Mouse (Mus musculus) cerebellum, postnatal 14 days (tissue): Measurements from ENCODE around the gene Xdh.
"Not testable (repeated sequence)": the region's sequence is repeated elsewhere in the genome, so short reads cannot be mapped to it uniquely, and the experiment has no call there.

Source experiments
- DNase-seq, 2 experiments: peaks; one replicate each; pipeline ENCODE4 v3.0.0; 2021; ENCODE audit warnings: mixed read lengths in 2 of 2

The Xdh gene

DNA sequence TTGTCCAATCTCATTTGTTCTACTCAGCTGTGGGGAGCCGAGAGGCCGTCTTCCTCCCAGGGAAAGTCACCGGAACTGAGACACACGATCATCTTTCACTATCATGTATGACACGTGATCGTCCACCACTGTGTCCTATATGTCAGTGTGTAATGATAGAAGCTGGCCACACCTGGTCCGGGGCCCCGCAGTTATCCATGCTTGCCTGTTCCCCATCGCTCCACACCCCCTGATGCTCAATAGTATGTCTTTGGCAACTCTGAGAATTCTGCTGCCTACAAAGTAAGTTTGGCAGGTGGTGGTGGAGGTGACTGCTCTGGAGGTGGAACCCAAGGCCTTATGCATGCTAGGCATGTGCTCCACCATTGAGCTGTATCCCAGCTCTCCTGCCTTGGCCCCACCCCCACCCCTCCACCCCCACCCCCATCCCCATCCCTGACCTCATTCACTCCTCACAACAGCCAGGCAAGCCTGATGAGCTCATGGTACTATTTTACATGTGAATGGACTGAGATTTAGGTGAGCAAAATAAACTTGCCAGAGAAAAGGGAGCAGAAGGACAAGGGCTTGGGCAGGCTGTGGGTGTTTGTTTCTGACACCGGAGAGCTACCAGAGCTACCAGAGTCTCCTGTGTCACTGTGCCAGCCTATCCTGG is 70.6 kb downstream of the Xdh start:
- DNase-seq = no peak

DNA sequence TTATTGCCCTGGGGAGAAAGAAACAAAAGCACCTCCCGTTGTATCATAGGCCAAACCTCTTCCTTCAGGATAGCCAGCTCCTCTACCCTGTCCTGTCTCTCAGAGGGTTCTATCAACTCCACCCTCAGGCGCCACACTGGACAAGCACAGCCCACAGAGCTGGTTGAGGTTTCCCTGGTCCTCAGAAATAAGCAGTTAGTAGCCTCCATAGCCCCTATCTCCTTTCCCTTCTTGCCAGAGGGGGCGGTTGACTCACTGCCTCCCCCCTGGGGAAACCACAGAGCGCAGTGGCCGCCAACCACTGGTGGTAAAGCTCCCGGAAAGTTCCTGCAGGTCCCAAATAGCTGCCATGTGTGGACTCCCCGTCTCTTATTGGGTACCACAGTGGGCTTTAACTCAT is 74.3 kb downstream of the Xdh start:
- DNase-seq = no peak

DNA sequence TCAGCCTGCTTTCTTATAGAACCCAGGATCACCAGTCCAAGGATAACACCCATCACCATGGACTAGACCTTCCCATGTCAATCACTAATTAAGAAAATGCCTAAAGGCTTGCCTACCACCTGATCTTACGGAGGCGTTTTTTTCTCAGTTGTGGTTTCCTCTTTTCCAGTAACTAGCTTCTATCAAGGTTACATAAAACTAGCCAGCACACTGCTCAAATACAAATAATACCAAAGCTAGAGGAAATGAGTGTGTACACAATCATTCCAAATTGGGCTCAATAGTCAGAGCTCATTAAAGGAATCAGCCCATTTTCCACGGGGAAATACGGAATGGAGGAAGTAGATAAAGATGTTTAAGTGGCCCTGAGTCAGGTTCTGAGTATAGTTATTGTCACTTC is 74.7 kb downstream of the Xdh start:
- no peak for DNase-seq

DNA sequence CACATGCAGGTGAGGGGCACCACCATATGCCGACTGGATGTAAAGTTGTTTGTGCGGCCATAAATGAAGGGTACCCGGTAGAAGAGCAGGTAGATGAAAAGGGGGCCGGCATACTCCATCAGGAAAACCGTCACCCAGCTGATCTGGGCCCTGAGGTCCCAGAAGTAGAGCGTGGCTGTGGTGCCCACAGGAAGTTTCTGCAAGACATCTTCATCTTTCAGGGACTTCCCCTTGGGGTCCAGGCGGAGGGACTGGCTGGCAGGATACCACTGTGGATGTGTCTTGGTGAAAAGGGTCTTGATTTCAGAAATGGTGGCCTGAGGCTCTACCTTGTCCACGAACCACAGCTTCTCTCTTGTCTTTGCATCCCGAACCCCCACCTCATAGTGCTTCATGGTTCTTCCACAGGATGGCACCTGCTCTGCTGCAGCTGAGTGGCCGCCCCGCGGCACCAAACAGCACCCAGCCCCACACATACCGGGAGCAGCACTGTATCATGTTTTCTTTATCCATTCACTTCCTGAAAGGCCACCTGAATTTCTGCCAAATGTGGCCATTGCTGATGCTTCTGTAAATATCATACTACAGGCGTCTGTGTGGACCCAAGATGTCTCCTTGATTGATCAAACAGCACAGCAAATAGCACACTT is 78.9 kb downstream of the Xdh start:
- DNase-seq = no peak

DNA sequence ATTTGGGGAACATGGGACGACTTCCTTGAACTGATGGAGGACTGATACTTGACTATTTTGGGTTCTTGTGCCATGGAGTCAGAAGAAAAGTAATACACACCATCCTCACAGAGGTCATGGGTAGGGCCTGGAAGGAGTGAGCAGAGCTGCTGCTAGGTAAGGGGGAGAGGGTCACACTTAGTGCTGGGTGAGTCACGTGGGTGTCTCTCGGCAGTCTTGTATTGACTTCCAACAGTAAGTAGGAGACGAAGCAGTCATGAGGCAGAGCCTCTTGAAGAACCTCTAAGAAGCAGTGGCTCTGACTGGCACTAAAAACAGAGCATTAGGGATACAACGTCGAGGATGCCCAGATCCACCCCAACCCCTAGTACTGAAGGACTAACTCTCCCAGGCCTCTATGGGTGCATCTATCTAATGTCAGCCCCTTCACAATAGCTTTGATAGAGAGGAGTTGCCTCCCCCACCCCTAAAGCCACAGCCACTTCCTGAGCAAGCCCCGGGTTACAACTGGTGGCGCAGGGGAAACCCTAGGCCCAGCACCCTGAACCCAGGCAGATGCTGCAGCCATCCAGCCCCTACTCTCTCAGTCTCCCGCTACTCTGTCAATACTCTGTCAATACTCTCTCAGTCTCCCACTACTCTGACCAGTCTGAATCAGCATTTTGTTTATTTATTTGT is 80.8 kb downstream of the Xdh start:
- no peak for DNase-seq

DNA sequence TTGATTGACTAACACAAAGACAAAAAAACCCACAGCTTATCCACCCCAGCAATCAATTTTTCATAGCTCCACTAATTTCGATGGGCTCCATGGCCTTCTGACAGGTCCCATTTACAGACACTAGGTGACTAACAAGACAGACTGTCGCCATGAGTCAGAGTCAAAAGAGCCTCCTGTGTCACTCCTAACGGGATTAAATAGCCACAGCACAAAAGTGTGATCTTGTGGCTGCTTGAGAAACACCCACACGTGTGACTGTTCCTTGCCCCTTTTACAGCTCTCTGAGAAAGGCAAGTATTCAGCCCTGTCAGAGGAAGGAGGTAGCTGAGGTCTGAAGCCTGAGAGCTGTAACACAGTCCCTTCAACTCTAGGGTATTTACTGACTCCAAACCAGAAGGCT is 96.3 kb downstream of the Xdh start:
- DNase-seq = no peak

DNA sequence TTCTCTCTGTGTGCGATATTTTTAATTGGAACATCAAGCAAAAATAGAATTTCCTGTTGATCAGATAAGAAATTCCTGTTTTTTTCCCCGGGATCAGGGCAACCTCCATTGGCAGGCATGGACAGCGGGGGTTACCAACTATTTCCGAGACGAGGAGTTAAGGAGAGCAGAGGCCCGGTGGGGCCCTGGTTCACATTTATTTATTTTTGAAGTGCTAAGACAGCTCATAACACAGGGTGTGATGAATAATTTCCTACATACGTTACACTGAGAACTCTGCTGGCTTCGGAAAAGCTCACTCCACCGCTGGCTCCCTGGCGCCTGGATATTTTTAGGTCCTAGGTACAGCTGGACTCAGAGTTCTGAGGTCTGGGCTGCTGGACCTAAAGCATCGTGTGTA is 97.0 kb downstream of the Xdh start:
- no peak for DNase-seq

DNA sequence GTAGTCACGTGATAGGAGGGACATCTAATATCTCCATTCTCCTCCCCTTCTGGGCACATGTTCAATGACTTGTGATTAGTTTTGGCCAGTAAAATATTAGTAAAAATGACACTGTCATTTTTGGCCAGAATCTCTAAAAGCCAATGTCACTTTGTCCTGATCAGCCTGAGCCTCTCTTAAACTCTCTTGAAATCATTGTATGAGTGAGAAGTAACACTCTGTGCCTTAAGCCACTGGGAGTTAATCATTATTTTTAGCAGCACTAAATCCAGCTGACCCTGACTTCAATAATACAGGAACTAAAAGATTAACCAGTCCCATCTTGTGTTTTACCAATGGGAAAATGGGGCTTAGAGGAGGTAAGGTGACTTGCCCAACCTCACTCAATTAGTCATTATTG is 102.6 kb downstream of the Xdh start:
- no peak for DNase-seq

DNA sequence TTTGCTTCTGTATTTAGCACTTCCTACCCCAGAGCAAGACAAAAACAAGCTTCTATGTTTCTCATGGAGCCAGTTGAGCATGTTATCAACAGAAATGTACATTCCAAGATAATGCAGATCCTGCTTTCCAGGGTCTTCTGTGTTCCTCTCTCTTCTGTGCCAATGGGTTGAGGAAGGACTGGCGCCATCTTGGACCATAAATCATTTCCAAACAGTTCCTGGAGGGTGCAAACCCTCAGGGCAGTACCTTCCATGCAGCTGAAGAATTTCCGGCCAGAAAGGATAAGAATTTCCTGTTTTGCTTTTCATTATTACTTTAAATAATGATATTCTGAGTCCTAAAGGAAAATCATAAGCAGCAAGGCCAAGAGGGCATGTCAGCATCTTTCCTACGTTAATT is 104.4 kb downstream of the Xdh start:
- no peak for DNase-seq

DNA sequence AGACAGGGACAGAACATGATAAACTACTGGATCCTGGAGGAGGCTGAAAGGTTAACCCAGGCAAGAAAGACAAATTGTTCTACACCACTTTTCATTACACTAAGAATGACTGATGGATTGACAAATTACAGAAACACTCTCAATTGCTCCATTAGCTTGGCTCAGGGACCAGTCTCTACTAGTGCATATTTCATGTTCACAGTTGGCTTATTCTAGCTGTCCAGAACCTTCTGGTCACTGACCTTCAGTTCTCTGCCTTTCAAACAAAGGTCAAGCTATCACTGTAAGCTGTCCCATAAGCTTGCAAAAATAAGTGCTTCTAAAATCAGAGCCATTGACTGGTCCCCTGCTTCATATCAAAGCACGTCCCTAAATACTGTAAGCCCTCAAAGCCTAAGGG is 107.0 kb downstream of the Xdh start:
- DNase-seq = no peak

DNA sequence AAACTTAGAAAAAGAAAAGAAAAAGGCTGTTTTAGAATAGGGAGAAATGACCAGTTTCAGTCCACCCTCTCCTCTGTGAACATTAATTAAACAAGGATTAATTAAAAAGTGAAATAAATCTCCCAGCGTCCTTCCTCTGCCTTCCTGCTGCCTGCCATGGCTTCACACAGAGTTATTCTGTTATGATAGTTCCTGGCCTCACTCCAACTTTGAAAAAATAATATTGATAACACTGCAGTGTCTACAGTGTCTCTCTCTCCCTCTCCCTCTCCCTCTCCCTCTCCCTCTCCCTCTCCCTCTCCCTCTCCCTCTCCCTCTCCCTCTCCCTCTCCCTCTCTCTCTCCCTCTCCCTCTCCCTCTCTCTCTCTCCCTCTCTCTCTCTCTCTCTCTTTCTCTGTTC is 110.1 kb downstream of the Xdh start:
- DNase-seq = not testable (repeated sequence)

DNA sequence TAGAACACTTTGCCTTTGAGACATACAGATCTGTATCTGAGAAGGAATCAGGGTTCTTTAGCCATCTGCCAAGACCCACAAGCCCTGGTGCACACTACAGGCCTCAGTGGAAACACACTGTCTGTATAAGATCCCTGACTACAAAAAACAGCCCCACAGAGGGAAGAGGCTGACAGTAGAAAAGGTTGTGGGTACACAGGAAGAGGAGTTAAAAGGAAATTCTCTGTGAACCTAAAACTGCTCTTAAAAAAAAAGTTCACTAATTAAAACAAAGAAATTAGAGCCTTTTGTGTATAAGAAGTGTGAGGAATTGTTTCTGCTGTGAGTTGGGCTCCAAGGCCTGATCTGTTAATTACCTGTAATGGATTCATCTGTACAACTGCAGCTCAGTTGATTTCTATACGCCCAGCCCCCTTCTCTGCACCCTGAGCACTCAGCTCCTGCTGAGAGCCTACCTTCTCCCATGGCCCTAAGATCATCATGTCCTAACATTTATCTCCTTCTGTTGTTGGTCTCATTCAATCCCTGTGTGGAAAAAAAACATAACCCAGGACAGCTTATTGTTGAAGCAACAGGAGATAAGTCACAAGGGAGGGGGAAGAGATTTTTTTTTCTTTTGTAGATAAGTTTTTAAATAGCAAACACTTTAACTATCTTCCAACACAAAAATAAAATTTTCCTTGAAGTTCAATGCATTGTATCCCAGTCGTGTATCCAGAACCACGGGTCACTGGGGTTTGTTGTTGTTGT is 110.7 kb downstream of the Xdh start:
- no peak for DNase-seq

DNA sequence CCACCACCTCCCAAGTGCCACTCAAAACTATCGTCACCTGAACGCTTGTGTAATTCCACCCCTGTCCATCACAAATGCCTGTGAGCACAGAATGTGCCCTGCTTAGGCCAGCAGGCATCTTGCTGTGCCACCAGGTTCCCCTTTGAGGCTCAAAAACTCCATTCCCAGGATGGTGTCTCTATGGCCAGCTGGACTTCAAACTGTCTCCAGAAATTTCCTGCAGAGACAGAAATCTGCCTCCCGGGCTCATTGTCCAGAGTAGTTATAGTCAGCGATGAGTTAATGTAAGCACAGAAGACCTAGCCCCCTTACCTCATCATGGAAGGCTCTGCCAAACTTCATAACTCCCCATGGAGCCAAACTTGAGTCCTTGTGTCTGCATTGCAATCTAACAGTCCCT is 112.8 kb downstream of the Xdh start:
- DNase-seq = no peak

DNA sequence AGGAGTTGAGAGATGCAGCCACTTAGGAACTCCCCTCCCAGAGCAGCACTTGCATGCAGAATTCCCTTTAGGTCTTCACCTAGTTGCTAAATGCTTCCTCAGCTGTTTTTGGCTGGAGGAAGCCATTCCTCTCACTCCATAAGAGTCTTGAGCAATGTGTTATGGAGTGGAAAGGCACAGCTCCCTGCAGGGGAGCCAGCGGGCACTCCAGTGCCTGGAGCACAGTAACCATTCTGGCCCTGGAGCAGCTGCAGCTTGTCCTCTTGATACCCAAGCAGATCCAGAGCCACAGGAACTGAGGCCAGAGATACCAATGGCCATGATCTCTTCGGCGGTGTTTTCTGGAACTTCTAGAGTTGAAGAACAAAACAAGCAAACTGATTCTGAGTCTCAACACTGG is 113.4 kb downstream of the Xdh start:
- peak in 1 of 2 experiments; percentile 17 for DNase-seq
